Mouse (Mus musculus) liver, embryonic 13.5 days (tissue): ENCODE measurements around the gene Hist1h2bm. TPM values are rescaled to one million over a fixed set of nuclear protein-coding genes. Genes with fewer than 3 reads are reported as not detected.
A peak's percentile ranks its signal among the peaks of the same experiment; 100 is the strongest.
"Not testable (repeated sequence)": the region's sequence is repeated elsewhere in the genome, so short reads cannot be mapped to it uniquely, and the experiment has no call there.

Experiments used
- ATAC-seq: fragments of 200-750 bp; cut with Nextera tagmentation; 2 replicates; pipeline ENCODE4 v1.8.0; 2017; ENCODE audit warnings: low read depth, mild to moderate bottlenecking, moderate number of reproducible peaks, moderate library complexity
- DNase-seq: peaks from one replicate; pipeline ENCODE4 v3.0.0; 2022
- H3K27ac ChIP-seq: fragments of 300-500 bp; sonication (generic); 2 replicates; pipeline ENCODE4 v1.5.1; 2015; ENCODE audit warnings: moderate library complexity, mild to moderate bottlenecking, inconsistent platforms
- H3K27me3 ChIP-seq: fragments of 300-500 bp; sonication (generic); 2 replicates; pipeline ENCODE4 v1.6.1; 2015; ENCODE audit warnings: mild to moderate bottlenecking, inconsistent platforms
- H3K36me3 ChIP-seq: fragments of 300-500 bp; sonication (generic); 2 replicates; pipeline ENCODE4 v1.6.1; 2015; ENCODE audit warnings: mild to moderate bottlenecking, inconsistent platforms
- H3K4me1 ChIP-seq: fragments of 300-500 bp; sonication (generic); replicated peaks from 2 replicates; pipeline ENCODE4 v1.6.1; 2015; ENCODE audit warnings: inconsistent platforms
- H3K4me2 ChIP-seq: fragments of 300-500 bp; sonication (generic); 2 replicates; pipeline ENCODE4 v1.6.1; 2015; ENCODE audit warnings: inconsistent platforms, mild to moderate bottlenecking, moderate library complexity
- H3K4me3 ChIP-seq: fragments of 300-500 bp; sonication (generic); replicated peaks from 2 replicates; pipeline ENCODE4 v1.5.1; 2015; ENCODE audit warnings: mild to moderate bottlenecking, inconsistent platforms
- H3K9ac ChIP-seq: fragments of 300-500 bp; sonication (generic); 2 replicates; pipeline ENCODE4 v1.6.1; 2015; ENCODE audit warnings: mild to moderate bottlenecking, inconsistent platforms
- H3K9me3 ChIP-seq: fragments of 300-500 bp; sonication (generic); replicated peaks from 2 replicates; pipeline ENCODE4 v1.6.1; 2016; ENCODE audit warnings: inconsistent platforms
- WGBS: fragments of 180-500 bp; shearing (Covaris S2); methylation state at CpG from one replicate; pipeline ENCODE4 v1.1.7; 2015; ENCODE audit not compliant: insufficient replicate concordance; 5-methylcytosine and 5-hydroxymethylcytosine counted together
- polyA plus RNA-seq: library from polyadenylated mRNA; unstranded; fragments of >200 nt; fragmentation: Nextera tagmentation; extraction: Ambion mirVana; gene quantifications from 2 replicates; pipeline ENCODE4 v1.2.1, GENCODE M21; 2015

The Hist1h2bm gene
- polyA plus RNA-seq, result 4.3 and 8.6 TPM in 2 replicates

DNA sequence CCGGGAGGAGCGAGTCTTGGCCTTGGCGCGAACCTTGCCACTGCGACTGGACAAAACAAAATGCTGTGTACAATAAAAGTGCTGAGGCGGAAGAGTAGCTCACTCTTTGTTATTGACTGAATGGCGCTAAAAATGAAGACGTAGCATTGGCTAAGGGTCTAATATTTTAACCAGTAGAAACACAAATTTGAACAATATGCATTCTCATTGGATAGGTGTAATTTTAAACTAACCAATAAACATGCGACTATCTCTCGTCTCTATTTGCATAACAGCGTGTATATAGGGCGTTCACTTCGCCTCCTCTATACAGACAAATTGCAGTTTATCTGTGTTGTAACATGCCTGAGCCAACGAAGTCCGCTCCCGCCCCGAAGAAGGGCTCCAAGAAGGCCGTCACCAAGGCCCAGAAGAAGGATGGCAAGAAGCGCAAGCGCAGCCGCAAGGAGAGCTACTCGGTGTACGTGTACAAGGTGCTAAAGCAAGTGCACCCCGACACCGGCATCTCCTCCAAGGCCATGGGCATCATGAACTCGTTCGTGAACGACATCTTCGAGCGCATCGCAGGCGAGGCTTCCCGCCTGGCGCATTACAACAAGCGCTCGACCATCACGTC, at the start of gene Hist1h2bm:
Hist1h2bm (plus strand) TSS at position 288 of the 616 bp plus-strand sequence.
- peak within 1 kb of the TSS; percentile 78 for H3K4me2 ChIP-seq
- H3K9ac ChIP-seq, result peak within 1 kb of the TSS; percentile 85
- not testable (repeated sequence) for H3K36me3 ChIP-seq, H3K27me3 ChIP-seq, H3K9me3 ChIP-seq
- ATAC-seq, result peak; percentile 89
- DNase-seq, result peak; percentile 74
- peak within 1 kb of the TSS; percentile 97 for H3K27ac ChIP-seq
- H3K4me3 ChIP-seq, result peak within 1 kb of the TSS; percentile 60
- WGBS, result under 1% methylated on average over 37 of the region's 37 CpGs
- H3K4me1 ChIP-seq, result peaks cover 44% of the 10 kb centered on the region

DNA sequence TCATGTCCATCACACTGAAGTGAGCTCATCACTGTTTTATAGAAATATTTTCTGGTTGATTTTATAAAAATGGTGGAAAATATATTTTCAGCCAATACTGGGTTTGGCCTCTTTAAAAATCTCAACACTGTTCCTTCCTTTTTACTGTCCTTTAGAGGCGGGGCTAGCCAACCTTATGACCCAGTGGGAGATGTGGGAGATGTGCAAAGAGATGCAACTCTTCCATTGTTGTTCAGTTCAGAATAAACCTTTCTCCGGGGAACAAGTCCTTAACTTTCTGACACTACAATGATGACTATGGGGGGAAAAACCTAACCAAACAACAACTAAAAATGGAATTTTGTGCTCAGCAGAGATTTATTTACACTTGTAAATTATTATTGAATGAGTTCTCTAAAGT, 44.5 kb upstream of the Hist1h2bm start, which contains the start of gene Olfr1360:
Olfr1360 (minus strand) TSS at position 101 of the 400 bp plus-strand sequence.
- DNase-seq (no peak), ATAC-seq (no peak)
- H3K4me2 ChIP-seq, result no peak within 1 kb of the TSS
- no peak within 1 kb of the TSS for H3K9ac ChIP-seq
- no peaks in the 10 kb centered on the region for H3K9me3 ChIP-seq
- H3K4me1 ChIP-seq, result no peaks in the 10 kb centered on the region
- 60% methylated on average over 2 of the region's 2 CpGs for WGBS
- no peaks in the 10 kb centered on the region for H3K36me3 ChIP-seq
- no peaks in the 10 kb centered on the region for H3K27me3 ChIP-seq
- no peak within 1 kb of the TSS for H3K4me3 ChIP-seq
- no peak within 1 kb of the TSS for H3K27ac ChIP-seq

DNA sequence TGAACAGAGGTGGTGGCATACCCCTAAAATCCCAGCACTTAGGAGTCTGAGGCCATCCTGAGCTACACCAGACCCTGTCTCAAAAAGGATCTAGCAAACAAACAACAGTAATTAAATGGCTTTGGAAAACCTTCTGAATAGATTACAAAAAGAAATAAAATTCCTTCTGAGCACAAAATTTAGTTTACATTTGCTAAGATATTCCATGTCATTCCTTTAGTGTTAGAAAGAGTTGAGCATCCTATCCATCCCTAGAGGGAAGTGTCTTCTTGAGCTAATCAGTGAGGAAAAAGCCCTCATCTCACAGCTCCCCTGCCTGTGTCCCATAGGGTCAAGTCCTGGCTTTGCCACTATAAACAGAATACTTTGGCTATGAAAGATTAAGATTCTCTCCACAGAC, 24.0 kb upstream of the Hist1h2bm start, which contains the start of gene Olfr1359:
Olfr1359 (plus strand) TSS at position 301 of the 400 bp plus-strand sequence.
- no peaks in the 10 kb centered on the region for H3K4me1 ChIP-seq
- H3K27ac ChIP-seq, result no peak within 1 kb of the TSS
- no peak within 1 kb of the TSS for H3K4me3 ChIP-seq
- H3K9ac ChIP-seq, result no peak within 1 kb of the TSS
- no peaks in the 10 kb centered on the region for H3K36me3 ChIP-seq
- no peaks in the 10 kb centered on the region for H3K27me3 ChIP-seq
- no peaks in the 10 kb centered on the region for H3K9me3 ChIP-seq
- no peak within 1 kb of the TSS for H3K4me2 ChIP-seq
- DNase-seq (no peak), ATAC-seq (no peak)

DNA sequence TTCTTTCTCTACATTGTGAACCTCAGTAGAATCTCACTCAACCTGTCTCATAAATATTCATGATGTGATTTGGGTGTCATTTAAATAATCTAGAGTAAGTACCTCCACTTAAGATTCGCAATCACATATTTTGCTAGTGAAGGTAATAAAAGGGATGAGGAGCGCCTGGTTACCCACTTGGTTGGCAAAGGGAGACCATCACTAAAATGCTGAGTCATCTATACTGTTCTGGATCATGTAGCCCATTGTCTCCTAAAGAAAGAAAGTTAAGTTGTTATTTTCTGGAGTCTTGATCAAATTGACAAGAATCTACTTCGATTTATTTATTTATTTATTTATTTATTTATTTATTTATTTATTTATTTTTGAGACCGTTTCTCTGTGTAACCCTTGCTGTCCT, 15.2 kb upstream of the Hist1h2bm start:
- Histone ChIP-seq H3K27me3 (no peaks in the 10 kb centered on the region), H3K36me3 (no peaks in the 10 kb centered on the region), H3K9ac (no peak overlapping the region), H3K4me3 (no peak overlapping the region), H3K4me1 (peaks cover 7% of the 10 kb centered on the region), H3K4me2 (no peak overlapping the region), H3K27ac (no peak overlapping the region), H3K9me3 (no peaks in the 10 kb centered on the region)
- DNase-seq, result no peak
- WGBS, result 56% methylated on average over 4 of the region's 4 CpGs
- no peak for ATAC-seq

DNA sequence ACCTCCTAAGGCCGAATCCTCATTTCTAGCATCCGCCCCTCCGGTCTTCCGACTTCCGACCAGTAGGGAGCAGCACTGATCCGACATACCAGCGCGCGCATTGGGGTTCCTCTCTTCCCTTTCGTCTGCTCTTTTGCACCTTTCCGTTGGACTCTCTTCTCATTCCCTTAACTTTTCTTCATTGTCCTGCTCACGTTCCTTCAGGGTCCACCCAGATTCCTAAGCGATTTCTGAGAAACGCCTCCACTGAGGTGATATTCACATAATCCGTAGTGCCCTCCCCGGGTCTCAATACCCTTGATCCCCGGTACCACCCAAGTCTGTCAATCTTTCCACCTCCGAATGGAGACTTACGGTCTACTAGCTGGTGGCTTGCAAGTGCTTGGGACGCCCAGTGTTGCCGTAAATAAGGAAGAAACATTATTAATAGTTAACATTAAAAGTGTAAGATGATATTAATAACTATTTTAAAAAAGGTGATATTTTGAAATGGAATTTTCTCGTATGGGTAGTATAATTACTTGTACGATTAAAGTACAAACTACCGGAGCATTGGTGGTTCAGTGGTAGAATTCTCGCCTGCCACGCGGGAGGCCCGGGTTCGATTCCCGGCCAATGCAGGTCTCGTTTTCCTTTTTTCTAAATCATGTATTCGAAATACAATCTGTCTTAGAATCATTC, 11.7 kb upstream of the Hist1h2bm start:
- Histone ChIP-seq H3K9me3 (no peaks in the 10 kb centered on the region), H3K4me2 (peak overlapping the region; percentile 62), H3K27me3 (no peaks in the 10 kb centered on the region), H3K27ac (peak overlapping the region; percentile 80), H3K4me3 (peak overlapping the region; percentile 71), H3K36me3 (no peaks in the 10 kb centered on the region), H3K4me1 (peaks cover 27% of the 10 kb centered on the region), H3K9ac (peak overlapping the region; percentile 79)
- whole genome bisulfite sequencing, result under 1% methylated on average over 32 of the region's 32 CpGs
- DNase-seq (peak; percentile 83), ATAC-seq (peak; percentile 70)

DNA sequence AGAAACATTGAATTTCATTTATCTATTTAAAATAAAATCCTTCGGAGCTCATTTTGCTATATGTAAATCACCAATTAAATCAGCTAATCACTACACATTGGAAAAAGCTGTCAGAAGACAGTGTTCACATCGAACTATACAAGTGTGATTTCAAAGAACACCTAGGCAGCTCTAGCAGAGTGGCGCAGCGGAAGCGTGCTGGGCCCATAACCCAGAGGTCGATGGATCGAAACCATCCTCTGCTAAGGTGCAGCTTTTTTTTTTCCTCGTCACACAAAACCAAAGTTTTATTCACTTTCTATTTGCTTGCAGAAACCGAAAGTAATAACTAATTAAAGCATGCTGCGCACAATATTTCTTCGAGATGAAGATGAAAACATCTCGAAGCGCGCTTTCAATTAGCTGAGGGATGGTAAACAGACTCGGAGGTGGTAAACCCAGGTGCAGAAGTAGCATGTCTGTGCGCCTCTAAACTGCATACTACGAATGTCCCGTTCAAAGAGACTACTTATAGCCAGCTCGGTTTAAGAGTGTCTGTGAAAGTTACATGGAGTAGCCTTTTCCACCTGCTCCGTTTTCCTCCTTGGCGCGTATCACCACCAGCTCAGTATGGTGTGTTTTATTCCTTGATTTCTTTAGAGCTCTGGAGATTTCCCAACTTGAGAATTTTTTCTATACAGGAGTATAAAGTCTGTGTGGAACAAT, 10.9 kb upstream of the Hist1h2bm start:
- peaks cover 31% of the 10 kb centered on the region for H3K4me1 ChIP-seq
- H3K27ac ChIP-seq, result peak overlapping the region; percentile 43; the same call in 1 of the 2 replicates
- DNase-seq, result peak; percentile 72
- peak overlapping the region; percentile 76 for H3K9ac ChIP-seq
- H3K36me3 ChIP-seq, result no peaks in the 10 kb centered on the region
- H3K9me3 ChIP-seq, result no peaks in the 10 kb centered on the region
- H3K27me3 ChIP-seq, result no peaks in the 10 kb centered on the region
- peak; percentile 60 for ATAC-seq
- WGBS, result 1% methylated on average over 22 of the region's 22 CpGs
- peak overlapping the region; percentile 66 for H3K4me3 ChIP-seq
- H3K4me2 ChIP-seq, result peak overlapping the region; percentile 86

DNA sequence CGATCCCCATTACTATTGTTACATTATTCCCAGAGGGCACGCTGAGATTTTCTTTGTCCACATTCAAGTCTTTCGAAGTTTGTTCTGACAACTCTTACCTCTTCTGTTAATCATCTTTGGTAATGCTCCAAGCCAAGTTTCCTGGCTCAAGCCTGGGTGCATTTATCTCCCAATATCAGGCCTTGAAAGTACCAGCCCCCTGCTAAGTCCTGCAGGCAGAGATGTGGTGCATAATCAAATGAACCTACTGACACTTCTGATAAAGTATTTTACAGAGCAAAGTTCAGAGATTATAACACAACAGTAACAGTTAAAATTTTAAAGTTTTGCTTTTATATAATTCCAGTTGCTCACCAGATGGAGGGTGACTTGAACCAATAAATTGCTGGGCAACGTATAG, 10.1 kb upstream of the Hist1h2bm start:
- Histone ChIP-seq H3K9me3 (no peaks in the 10 kb centered on the region), H3K9ac (peak overlapping the region; percentile 76), H3K27ac (peak overlapping the region; percentile 50), H3K4me1 (peaks cover 32% of the 10 kb centered on the region), H3K4me3 (peak overlapping the region; percentile 66), H3K27me3 (no peaks in the 10 kb centered on the region), H3K36me3 (no peaks in the 10 kb centered on the region), H3K4me2 (peak overlapping the region; percentile 86)
- 23% methylated on average over 4 of the region's 4 CpGs for WGBS
- no peak for ATAC-seq
- peak; percentile 15 for DNase-seq

DNA sequence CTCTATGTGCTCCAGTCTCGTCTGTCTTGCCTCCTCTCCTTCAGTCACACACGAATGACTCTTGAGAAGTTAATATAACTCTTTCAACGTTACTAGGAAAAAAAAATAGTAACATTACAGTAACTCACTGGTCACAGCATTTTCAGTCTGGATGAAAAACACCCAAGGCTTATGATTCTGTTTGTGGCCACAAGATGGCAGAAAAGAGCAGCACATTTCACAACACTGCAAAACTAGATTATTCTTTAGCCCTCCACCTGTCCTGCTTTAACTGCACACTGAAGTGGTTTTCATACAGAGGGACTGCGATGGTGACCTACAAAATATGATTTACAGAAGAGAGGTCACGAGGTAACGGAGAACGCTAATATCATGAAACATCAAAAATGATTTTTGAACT, 7.1 kb upstream of the Hist1h2bm start:
- Histone ChIP-seq H3K4me1 (peaks cover 51% of the 10 kb centered on the region), H3K36me3 (no peaks in the 10 kb centered on the region), H3K27me3 (no peaks in the 10 kb centered on the region), H3K4me2 (peak overlapping the region; percentile 86), H3K9me3 (no peaks in the 10 kb centered on the region), H3K27ac (peak overlapping the region; percentile 99), H3K4me3 (peak overlapping the region; percentile 63), H3K9ac (peak overlapping the region; percentile 88)
- DNase-seq, result peak; percentile 62
- under 1% methylated on average over 7 of the region's 7 CpGs for WGBS
- no peak for ATAC-seq

DNA sequence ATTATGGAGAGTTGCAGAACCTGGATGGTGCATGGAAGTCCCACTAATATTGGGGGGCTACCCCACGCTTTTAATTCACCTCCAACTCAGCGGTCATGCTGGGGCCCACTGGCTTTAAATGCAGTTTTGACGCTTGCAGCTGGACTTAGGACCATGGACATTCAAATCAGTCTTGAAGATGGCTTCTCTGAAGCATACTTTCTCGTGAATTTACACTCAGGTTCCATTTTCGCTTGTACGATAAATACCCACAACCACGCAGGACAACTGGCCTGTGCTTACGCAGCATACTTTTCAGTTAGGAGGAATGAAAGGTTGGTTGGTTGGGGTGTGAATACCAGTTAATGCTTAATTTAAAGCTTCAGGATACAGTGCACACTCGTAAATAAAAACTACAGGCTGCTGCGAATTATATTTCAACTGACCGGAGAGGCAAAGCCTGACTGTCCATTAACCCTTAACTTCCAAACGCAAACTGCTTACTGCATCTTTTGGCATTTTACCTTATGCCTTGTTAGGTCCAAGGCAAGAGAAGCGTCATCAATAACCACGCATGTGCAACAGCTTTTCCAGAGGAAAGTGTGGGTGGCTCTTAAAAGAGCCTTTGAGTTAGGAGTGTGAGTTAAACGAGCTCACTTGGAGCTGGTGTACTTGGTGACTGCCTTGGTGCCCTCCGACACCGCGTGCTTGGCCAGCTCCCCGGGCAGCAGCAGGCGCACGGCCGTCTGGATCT, 6.5 kb upstream of the Hist1h2bm start:
- Histone ChIP-seq H3K27me3 (no peaks in the 10 kb centered on the region), H3K27ac (peak overlapping the region; percentile 99), H3K9me3 (no peaks in the 10 kb centered on the region), H3K9ac (peak overlapping the region; percentile 88), H3K4me1 (peaks cover 57% of the 10 kb centered on the region), H3K36me3 (no peaks in the 10 kb centered on the region), H3K4me2 (peak overlapping the region; percentile 86), H3K4me3 (peak overlapping the region; percentile 63)
- under 1% methylated on average over 22 of the region's 22 CpGs for WGBS
- 0 out of 2 replicates have a peak, but pooled peaks have one; percentile 0 for ATAC-seq
- no peak for DNase-seq

DNA sequence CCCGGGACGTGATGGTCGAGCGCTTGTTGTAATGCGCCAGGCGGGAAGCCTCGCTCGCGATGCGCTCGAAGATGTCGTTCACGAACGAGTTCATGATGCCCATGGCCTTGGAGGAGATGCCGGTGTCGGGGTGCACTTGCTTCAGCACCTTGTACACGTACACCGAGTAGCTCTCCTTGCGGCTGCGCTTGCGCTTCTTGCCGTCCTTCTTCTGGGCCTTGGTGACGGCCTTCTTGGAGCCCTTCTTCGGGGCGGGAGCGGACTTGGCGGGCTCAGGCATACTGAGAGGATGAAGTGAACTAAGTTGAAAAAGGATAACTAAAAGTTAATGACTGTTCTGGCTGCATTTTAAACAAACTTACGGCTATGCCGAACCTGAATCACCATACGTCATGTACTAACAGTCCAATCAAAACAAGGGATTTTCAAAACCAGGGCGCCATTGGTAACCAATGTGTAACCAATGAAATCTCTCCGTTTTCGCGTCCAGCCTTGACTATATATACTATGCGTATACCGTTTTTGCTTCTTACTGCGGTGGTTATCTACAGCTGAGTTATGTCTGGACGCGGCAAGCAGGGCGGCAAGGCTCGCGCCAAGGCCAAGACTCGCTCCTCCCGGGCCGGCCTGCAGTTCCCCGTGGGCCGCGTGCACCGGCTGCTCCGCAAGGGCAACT, 5.8 kb upstream of the Hist1h2bm start, which contains the start of the genes Hist1h2bl and Hist1h2ai:
Hist1h2bl (minus strand) TSS at position 280 of the 676 bp plus-strand sequence.
Hist1h2ai (plus strand) TSS at position 559 of the 676 bp plus-strand sequence.
- Histone ChIP-seq H3K27ac (peak within 1 kb of the TSS; percentile 99), H3K9ac (peak within 1 kb of the TSS; percentile 88), H3K4me3 (peak within 1 kb of the TSS; percentile 63), H3K4me1 (peaks cover 63% of the 10 kb centered on the region), H3K4me2 (peak within 1 kb of the TSS; percentile 86)
- not testable (repeated sequence) for H3K27me3 ChIP-seq, H3K36me3 ChIP-seq, H3K9me3 ChIP-seq
- DNase-seq, result peak; percentile 91
- peak; percentile 84 for ATAC-seq
- WGBS, result under 1% methylated on average over 32 of the region's 50 CpGs
